Mouse (Mus musculus): ENCODE results near the gene Rcn3.
"Not testable (repeated sequence)": the region's sequence is repeated elsewhere in the genome, so short reads cannot be mapped to it uniquely, and the experiment has no call there.

Rcn3 gene

DNA sequence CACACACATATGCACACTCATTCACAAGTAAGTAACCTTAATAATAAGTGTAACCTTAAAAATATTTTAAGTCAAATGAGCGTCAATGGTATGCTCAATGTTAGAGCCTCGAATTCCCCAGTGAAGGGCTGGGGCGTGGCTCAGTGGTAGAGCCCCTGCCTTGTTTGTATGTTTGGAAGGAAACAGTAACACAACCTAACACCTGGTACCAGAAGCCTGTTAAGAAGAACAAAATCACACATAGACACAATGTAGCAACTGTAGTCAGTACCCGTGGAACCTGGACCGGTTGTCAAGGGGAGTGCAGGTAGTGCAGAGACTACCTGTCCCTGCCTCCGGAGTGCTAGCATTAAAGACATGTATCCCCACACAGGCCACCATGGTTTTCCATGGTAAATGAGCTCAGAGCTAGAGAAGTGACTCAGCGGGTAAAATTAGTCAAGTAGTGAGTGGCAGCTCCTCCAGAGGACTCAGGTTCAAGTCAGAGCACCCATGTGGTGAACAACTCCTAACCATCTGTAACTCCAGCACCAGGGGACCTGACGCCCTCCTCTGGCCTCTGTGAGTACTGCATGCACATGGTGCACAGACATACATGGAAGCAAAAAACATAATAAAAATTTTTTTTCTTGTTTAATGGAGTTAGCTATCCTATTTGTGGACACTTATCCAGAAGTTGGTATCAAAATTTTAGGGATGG is 6.7 kb upstream of the Rcn3 start:
- DNase-seq (ENCODE audit: low spot score): no peak

DNA sequence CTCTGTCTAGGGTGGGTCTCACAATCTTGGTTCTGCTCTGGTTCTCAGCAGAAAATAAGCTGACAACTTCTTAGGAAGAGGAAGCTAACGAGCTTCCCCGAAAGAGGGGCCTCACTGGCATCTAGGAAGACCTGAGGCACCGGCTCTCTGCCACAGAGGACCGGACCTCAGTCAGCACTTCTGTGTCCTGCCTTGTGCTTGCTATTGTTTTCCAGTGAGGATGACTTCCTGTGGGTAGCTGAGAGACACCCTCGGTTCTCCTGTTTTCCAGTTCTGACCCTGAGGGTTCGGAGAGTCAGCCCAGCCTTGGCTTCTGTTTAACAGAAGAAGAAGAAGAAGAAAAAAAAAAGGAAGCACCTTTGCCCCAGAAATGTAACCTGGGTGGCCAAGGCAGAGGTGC is 5.5 kb upstream of the Rcn3 start:
- DNase-seq (ENCODE audit: low spot score): no peak

DNA sequence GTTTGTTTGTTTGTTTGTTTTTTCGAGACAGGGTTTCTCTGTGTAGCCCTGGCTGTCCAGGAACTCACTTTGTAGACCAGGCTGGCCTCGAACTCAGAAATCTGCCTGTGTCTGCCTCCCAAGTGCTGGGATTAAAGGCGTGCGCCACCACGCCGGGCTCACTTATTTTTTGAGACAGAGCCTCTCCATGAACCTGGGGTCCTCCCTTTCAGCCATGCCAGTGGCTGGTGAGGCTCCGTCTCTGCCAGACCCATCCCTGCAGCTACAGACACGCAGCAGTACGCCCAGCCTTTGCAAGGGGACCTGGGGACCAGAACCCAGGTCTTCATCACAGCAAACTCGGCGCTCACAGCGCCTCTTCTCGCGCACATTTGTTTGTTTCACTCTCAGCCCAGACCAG is 3.9 kb upstream of the Rcn3 start:
- not testable (repeated sequence) for DNase-seq (ENCODE audit: low spot score)

DNA sequence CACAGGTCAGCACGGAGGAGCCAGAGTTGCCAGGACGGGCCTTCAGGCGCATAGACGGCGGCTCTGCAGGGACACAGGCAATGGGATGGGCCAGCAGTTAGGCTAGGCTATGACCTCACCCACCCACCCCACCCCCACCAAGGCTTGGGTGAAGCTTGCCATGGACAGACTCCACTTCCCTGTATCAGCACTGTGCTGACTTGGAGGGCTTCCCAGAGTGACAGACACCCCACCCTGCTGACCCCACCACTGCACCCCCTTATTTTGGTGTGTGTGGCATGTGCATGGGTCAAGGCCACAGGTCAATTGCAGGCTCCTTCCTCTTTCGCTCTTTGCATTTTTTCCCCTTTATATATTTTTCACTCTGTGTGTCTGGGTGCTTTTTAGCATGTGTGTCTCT is 3.3 kb upstream of the Rcn3 start:
- DNase-seq (ENCODE audit: low spot score): no peak

DNA sequence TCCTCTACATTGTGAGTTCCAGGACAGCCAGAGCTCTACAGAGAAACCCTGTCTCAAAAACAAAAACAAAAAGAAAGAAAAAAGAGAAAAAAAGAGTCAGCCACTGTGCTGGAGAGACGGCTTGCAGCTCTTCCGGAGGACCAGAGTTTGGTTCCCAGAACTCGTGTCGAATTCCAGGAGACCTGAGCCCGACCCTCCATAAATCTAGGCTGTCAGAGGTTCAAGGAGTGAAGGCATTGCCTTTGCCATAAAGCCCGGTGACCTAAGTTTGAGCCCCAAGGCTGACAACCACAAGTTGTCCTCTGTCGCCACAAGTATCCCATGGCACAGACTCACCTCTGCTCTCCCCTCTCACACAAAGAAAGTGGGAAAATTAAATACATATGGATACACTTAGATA is 2.1 kb upstream of the Rcn3 start:
- no peak for DNase-seq (ENCODE audit: low spot score)

DNA sequence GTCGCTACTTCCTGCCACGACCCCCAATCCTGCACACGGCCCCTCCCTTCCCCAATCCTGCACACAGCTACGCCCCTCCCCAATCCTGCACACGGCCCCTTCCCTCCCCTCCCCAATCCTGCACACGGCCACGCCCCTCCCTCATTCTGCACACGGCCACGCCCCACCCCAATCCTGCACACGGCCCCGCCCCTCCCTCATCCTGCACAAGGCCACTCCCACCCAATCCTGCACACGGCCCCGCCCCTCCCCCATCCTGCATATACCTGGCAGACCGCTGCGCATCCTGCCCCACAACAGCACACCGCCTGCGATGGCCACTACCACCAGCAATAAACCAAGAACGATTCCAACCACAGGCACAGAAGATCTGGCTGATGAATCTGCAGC is 1.5 kb upstream of the Rcn3 start:
- DNase-seq (ENCODE audit: low spot score): no peak

DNA sequence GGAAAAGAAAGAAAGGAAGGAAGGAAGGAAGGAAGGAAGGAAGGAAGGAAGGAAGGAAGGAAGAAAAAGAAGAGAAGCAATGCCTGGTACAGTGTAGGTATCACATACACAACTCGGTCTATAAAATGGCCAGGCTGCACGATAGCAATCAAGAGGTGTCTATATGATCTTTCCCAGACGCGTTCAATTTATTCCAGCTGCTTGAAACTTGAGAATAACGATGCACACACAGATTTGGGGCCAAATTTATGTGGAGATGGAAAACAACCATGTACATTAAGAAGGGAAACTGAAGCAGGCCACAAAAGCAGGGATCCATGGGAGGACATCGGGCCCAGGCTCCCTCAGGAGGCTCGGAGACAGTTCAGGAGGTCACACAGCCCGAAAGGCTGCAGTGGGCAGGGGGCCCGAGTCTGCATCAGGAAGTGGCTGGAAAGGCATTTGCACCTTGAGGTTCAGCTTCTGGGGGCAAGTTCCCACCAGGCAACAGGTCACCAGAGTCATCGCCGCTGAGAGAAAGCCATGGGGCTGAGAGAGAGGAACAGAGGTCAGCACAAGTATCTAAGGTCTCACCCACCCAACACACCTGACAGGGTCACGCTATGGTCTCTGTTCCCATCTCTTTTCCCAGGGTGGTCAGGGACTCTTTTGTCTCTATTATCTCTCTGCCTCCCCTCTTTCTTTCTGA is 951 bp upstream of the Rcn3 start:
- no peak for DNase-seq (ENCODE audit: low spot score)

DNA sequence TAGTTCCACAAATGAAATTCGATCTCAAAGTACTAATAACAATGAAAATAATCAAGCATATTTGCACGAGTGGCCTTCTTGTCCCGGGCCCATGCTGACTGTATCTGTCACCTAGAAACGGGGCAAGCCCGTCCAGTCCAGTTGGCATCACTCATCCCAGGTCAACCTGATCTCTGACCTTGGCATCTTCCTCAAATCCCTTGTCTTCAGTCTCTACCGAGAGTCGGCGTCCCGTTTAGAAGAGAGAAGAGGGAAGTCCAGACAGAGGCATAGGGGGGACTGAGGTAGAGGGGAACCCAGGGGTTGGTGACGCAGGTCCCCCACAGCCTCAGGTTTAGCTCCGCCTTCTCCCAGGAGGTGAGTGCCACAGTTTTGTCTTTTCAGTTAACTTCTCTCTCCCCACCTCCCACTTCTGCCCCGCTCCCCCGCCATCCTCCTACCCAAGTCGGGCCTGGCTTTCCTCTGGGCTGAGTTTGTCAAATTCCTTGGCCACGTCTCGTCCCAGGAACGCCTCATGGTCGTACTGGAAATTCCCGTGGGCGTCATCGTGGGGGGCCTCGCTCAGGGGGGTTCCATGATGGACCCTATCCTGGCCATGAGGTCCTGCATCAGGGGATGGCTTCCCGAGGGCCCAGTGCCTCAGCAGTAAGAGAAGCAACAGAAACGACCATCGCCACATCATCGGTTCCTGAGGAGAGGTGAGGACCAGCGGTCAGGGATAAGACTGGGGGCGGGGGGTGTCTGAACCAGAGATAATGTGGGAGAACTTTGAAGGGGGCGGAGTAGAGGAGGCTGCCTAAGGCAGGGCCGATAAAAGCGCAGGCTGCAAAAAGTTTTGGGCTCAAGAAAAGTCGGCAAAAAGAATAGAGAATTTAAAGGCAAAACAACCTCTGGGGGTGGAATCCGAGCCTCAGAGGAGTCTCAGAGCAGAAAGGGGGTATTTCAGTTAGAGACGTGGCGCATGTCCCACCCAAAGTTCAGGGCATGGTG is 725 bp downstream of the Rcn3 start:
- peak; percentile 21 for DNase-seq (ENCODE audit: low spot score)

DNA sequence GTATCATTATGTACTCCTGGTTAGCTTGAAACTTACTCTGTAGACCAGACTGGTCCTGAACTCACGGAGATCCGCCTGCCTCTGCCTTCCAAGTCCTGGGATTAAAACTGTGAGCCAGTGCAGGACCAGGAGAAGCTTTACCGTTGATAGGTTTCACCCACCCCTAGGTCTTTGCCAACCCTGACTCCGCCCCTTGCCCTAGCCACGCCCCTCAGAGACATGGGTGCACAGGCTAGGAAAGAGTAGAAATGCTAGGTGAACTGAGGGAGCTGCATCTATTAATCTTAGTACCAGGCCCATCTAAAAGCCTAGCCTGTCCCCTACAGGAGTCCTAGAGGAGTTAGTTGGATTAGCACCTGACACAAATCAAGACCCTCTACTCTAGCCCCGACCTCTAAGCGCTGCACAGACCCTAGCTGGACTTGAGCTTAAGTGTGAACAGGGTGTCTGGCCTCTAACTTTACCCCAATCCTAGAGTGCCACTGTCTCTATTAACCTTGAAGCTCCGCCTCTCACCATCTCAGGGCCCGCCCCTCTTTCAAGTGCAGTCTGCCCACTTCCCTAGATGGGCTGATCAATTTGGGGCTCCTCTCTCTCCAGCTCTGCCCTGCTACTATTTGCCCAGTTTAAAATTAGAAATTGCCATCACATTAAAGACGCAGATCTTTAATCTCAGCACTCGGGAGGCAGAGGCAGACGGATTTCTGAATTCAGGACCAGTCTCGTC is 1.6 kb downstream of the Rcn3 start:
- DNase-seq (ENCODE audit: low spot score): peak; percentile 29

DNA sequence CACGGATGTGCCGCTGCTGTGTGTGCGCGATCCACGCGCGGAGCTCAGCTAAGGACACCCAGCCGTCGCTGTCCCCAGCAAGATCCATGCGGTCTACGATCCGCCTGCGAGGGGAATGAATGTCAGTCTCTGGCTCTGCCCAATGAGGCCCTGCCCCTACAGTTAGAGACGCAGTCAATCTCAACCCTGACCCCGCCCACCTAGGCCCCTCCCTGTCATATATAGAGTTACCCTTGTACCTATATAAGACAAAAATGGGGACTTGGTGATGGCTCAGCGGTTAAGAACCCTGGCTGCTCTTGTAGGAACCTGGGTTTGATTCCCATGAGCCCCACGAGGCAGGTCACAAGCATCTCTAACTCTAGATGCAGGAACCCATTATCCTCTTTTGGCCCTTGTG is 3.4 kb downstream of the Rcn3 start:
- DNase-seq (ENCODE audit: low spot score): no peak

DNA sequence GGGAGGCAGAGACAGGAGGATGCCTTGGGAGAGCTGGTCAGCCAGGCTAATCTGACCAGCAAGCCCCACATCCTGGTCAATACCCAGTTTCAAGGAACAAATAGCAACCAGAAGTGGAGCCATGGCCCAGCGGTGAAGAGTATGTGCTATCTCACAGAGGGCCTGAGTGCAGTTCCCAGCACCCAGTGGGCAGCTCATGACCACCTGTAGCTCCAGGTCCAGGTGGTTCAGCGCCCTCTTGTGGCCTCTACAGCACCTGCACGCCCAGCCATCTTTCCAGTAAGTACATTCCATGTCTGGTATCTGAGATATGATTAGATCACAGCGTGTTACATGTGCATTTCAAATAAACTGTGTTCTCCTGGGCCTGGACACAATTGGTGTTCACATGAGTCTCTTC is 5.9 kb downstream of the Rcn3 start:
- no peak for DNase-seq (ENCODE audit: low spot score)

DNA sequence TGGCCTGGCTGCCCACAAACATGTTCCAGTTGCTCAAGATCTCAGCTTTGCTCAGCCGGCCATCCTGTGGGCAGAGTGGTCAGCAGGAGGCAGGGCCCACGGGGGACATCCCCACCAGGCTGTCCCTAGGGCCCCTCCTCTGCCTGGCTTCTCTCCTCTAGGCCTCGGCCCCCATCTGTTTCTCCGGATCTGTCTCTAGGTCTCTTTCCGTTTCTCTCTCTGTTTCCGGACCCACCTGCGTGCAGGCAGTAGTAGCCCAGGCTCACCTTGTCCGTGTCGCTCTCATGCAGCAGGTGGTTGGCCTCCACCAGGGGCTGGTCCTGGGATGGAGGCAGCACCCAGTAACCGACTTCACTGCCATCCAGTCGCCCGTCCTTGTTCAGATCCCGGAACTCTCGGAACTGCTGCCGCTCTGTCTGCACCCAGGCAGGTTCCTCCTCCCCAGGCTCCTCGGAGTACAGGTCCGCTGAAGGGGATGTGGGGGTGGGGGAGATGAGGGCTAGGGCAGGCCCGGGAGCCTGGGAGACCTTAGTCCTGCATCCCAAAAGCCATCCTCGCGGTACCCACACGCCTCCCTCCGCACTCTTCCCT is 8.6 kb downstream of the Rcn3 start:
- DNase-seq (ENCODE audit: low spot score): no peak

DNA sequence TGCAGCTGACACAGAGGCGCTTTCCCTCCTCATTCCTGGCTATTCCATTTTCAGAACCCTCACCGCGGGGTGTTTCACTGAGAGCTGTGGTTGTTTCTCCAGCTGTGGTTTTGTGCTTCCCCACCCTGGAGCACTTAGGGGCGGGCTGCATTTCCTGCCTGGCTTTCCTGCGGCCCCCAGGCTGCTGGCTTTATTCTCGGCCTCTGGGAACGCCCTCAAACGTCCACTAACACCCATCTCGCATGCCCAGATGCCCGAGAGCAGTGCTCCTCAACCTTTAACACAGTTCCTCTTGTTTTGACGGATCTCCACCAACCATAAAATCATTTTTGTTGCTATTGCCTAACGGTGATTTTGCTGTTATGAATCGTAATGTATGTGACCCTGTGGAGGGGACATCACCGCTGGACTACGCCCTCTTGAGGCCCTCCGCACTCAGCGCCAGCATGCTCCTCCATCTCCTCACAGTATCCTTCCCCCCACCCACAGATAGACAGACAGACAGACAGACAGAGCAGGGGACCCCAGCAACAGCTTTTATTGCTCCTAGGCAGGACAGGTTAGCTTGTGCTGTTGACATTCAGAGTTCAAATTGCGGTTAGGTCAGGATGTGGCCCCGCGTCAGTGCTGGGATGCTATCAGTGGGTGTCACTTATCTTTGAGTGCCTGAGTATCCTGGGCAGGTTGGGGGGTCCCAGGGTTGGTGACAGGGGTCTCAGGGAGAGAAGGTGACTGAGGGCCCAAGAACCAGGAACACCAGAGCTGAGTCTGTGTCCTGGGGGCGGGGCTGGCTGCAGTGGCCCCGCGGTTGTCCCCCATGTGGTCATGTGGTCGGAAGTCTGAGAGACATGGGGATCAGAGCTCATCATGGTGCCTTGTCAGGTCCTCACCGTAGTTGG is 9.4 kb downstream of the Rcn3 start:
- DNase-seq (ENCODE audit: low spot score): peak; percentile 72

DNA sequence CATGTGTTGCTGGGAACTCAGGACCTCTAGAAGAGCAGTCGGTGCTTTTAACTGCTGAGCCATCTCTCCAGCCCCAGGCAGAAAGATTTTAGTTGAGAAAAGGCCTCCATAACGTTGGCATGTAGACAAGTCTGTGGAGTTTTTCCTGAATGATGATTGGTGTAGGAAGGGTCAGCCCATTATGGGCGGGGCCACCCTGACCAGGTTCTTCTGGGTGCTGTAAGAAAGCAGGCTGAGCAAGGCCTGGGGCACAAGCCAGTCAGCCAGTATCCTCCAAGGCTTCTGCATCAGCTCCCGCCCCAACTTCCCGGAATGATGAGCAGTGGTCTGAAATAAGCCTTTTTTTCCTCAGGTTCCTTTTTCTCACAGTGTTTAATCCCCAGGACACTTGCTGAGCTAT is 11.0 kb downstream of the Rcn3 start:
- no peak for DNase-seq (ENCODE audit: low spot score)

DNA sequence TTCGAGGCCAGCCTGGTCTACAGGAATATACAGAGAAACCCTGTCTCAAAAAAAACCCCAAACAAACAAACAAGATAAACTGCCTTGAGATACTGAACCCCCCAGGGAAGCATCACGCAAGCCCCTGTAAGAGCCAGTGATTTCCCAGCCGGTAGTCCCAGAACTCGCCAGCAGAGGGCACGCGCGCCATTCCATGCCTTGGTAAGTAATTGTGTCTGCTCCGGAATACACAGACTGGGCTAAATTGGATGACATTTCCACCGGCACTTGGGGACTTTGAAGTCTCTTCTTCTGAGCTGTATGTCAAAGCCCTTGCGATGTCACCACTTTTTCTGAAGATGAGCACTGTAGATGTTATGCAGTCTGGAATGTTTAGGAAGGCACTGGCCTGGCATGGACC is 12.2 kb downstream of the Rcn3 start:
- DNase-seq (ENCODE audit: low spot score): peak; percentile 88

DNA sequence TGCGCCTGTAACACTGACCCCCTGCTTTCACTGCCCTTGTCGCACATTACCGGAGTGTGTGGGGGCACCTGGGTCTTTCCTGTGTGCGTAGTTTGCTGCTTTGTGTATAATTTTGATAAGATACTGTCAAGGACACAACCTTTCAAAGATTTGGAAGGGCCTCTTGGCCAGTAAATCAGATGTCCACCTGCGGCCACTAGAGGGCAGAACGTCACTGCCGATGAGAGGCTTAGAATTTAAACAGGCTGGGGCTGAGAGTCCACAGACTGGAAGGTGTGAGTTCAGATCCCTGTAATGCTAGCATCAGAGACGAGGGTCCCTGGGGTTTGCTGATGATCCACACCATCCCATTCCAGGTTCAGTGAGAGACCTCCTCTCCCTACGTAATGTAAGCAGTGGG is 13.5 kb downstream of the Rcn3 start:
- peak; percentile 74 for DNase-seq (ENCODE audit: low spot score)

DNA sequence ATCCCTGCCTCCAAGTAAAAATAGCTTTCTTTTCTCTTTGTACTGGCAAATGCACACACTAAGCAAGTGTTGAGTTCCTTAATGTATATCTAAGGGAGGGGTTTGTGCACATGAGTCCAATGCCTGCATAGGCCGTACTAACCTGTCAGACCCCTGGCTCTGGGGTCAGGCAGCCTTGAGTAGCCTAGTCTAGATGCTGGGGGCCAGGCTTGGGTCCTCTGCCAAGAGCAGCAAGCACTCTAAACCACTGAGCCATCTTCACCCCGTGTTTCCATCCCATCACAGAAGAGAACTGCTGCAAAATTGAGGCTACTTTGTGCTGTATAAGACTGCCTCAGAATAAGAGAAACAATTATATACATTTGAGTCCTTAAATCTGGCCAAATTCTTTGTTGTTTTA is 14.2 kb downstream of the Rcn3 start:
- DNase-seq (ENCODE audit: low spot score): no peak

DNA sequence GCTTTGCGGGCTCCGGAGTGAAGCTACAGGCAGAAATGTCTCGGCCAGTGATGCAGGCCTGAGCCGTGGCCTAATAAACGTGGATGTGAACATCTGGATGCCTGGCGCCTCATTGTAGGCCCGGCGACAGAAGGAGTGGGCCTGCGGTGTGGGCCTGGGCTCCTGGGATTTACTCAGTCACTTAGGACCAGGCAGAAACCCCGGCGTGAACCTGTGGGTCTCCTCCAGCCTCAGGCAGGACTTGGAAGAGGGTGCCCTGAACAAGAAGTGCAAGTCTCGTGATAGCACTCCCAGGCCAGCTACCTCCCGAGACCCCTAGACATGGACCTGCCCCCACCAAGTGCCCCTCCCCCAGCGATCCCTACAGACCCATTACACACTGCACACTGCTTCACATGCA is 14.7 kb downstream of the Rcn3 start:
- DNase-seq (ENCODE audit: low spot score): no peak

DNA sequence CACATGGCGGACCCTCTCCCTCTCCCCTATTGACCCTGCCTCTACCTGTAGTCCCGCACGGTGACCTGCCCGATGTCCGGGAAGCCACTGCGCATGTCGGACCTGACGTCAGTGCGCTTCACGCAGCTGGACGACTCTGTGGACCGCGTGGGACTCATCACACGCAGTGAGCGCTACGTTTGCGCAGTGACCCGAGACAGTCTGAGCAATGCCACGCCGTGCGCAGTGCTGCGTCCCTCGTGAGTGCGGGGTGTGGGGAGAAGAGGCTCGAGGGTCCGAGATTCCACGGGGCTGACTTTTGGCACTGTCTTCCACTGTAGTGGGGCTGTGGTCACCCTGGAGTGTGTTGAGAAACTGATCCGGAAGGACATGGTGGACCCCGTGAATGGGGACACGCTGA is 15.5 kb downstream of the Rcn3 start:
- no peak for DNase-seq (ENCODE audit: low spot score)

DNA sequence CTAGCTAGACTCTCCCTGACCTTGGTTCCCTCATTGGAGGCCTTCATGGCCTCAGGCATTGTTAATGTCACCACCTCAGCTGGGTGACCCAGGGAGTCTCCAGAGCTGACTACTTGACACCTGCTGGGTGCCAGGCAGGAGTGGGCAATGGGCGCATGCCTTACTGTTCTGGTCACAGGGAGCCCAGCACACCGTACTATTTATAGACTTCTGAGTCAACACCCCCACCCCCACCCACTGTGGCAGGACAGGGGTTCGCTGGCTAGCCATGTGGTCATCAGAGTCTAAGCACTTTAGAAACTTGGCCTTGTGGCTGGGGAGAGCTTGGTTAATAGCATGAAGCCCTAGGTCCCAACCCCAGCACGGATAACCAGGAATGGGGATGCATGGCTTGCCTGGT is 16.6 kb downstream of the Rcn3 start:
- no peak for DNase-seq (ENCODE audit: low spot score)

DNA sequence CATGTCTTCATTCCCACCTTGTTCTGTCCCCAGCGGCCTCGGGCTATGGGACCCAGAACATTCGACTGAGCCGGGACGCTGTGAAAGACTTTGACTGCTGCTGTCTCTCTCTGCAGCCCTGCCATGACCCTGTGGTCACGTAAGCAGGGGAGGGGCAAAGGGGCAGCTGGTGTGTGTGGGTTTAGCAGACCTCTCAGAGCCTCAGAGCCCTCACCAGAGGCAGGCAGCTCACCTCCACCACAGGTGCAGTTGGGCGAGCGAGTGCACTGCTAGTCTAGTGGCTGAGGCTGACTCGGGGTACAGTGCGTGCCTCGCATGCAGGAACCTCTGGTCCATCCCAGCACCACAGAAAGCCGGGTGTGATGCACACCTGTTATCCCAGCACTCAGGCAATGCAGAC is 18.1 kb downstream of the Rcn3 start:
- DNase-seq (ENCODE audit: low spot score): no peak

Data from T-cell, adult 2 months (primary cell).